Mouse (Mus musculus) spleen, postnatal 10 days (tissue): Measurements from ENCODE around the gene Adap1.
A peak's percentile ranks its signal among the peaks of the same experiment; 100 is the strongest.

Source experiments
- DNase-seq, 2 experiments: peaks; one replicate each; pipeline ENCODE4 v3.0.0; 2021 to 2022; ENCODE audit warnings: low spot score in 2 of 2

Gene Adap1

DNA sequence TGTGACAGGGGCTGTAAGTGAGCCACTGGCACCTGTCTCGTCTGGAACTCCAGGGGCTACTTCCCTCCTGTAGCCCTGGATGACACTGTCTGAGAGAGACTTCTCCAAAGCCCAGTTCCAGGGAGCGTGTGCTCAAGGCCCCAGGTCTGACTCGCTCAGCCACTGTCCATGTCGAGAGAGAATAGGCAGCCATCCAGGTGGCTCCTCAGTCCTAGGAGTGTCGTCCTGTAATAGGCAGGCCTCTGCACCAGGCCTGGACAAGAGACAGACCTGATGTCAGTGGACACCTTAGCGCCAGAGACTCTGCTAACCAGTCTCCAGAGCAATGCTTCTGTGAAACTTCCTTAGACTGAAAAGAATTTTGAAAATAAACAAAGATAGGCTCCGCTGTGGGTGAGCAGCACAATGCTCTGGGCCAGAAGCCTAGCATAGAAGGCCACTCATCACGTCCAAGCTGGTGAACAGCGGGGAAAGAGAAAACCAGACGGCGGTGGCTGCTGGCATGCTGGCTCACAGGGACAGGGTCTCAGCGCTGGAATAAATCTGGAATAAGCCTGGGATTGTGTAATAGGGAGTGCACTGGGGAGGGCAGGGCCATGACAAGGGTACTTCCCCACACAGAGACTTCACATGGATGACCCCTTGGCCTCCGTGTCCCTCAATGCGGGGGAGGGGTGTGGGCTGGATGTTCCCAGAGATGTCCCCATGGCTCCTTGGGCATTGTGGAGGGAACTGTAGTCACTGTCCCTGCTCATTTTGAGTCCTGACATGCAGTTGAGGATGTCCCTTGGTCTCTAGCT is 39.1 kb downstream of the Adap1 start:
- no peak for DNase-seq

- no peak for DNase-seq
Measured at GRCm38 (mm10) chr5:139285383-139286067, 39.9 kb downstream of the Adap1 start.

DNA sequence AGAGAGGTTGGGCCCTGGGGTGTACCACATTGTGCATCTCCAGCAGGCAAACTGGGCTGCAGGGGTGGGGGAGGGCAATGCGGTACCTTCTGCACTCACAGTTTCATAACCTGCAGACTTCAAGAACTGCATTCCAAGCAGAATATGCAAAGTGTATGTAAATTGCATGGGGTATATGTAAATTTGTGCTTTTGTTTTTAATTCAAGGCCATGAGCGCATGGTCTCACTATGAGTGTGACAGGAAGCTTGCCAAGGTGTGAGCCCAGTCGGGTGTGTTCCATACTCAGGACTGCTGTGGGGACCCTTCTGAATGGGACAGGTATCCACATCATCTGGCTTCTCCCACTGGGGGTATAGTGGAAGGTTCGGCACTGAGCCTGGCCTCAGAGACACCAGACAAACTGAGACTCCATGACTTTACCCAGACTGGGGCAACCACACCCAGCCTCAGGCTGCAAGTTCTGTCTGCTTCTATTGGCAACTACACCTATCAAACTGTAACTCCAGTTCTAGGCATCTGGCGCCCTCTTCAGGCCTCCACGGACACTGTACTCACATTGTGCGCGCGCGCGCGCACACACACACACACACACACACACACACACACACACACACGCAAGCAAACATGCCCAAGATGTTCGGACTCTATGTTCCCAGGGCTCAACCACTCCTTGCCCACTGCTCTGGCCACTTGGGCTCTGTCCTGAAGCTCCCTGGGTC is 41.8 kb downstream of the Adap1 start:
- no peak for DNase-seq

DNA sequence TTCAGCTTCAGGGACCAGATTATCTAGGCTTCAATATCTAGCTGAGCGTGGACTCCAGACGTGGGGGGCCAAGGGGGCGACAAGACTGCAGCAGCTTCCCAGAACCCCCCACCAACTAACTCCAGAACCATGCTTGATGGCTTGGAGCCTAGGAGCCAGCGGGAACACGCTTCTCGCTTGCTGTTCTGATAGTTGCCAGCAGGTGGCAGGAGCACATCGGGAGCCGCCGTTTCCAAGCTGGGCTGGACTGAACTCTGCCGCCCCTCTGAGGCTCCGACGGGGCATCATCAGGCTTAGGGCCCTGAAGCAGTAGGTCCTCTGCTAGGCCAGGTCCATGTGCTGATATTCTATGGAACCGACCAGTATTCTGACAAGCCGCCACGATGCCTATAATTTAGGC is 43.2 kb downstream of the Adap1 start:
- peak; percentile 83 to 88 for DNase-seq

DNA sequence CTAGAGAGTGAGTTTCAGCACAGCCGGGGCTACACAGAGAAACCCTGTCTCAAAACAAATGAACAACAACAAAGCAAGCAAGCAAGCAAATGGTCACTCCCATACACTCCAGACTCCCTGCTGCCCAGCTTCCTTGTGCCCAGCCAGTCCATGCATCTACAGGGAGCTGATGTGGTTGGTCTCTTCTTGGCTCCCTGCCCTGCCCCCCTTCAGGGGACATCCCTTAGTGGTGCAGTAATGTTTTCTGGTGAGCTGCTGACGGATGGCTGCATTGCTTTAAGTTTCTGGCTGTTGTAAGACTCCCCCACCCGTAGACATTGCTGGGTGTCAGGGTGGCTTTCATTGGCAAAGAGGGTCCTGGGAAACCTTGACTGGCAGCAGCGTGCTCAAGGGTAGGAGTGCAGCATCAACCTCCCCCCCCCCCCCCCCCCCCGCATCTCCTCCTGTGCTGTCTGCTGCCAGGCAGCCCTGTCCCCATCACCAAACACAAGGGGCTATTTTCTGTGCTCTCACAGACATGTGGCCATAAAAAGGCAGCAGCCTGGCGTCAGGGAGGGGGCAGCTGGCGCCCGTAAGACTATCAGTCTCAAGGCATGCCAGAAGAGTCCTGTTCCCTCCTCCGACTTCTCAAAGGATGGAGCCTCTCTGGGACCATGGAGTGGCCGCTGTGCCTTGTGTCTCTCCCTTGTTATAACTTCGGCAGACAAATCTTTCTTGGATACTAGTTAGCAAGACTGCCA is 43.9 kb downstream of the Adap1 start:
- peak in 1 of 2 experiments; percentile 15 for DNase-seq

- no peak for DNase-seq
Measured at GRCm38 (mm10) chr5:139277287-139277686, 48.1 kb downstream of the Adap1 start.

- DNase-seq = peak in 1 of 2 experiments; percentile 12
Measured at GRCm38 (mm10) chr5:139271994-139272554, 53.3 kb downstream of the Adap1 start.

- DNase-seq = peak in 1 of 2 experiments; percentile 15
Measured at GRCm38 (mm10) chr5:139270806-139271521, 54.5 kb downstream of the Adap1 start.

- no peak for DNase-seq
Measured at GRCm38 (mm10) chr5:139267661-139268060, 57.8 kb downstream of the Adap1 start.

GRCm38 (mm10) chr5:139261403-139261802 is 64.0 kb downstream of the Adap1 start:
- no peak for DNase-seq

- peak in 1 of 2 experiments; percentile 12 for DNase-seq
Measured at GRCm38 (mm10) chr5:139259853-139260252, 65.6 kb downstream of the Adap1 start.

- no peak for DNase-seq
Measured at GRCm38 (mm10) chr5:139258371-139259035, 66.9 kb downstream of the Adap1 start.

GRCm38 (mm10) chr5:139257818-139258217 is 67.6 kb downstream of the Adap1 start:
- DNase-seq = no peak

- no peak for DNase-seq
Measured at GRCm38 (mm10) chr5:139257265-139257664, 68.2 kb downstream of the Adap1 start.

- DNase-seq = no peak
Measured at GRCm38 (mm10) chr5:139256211-139256765, 69.1 kb downstream of the Adap1 start.

DNA sequence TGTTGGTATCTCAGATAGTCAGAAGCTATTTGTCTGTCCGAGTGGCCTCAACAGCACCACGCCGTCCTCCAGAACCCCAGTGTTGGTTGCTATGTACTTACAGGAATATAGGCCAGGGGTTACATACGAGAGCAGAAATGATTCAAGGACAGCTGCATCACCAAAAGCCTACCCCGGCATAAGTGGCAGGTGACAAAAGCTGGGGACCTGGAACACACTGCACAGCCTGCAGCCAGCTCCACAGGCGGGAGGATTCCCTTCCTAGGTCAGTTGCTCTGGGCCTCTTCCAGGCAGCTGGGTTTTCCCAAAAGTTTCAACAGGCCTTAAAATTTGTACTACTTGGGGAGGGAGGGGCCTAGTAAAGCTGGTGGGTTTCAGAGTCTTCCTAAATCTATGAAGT is 69.6 kb downstream of the Adap1 start:
- no peak for DNase-seq

GRCm38 (mm10) chr5:139254938-139255337 is 70.5 kb downstream of the Adap1 start:
- DNase-seq = no peak

GRCm38 (mm10) chr5:139253301-139253741 is 72.1 kb downstream of the Adap1 start:
- DNase-seq = peak; percentile 36 to 53

- DNase-seq = peak in 1 of 2 experiments; percentile 56
Measured at GRCm38 (mm10) chr5:139252910-139253245, 72.5 kb downstream of the Adap1 start.
